Mouse (Mus musculus) small intestine, adult 2 months (tissue): ENCODE data around the gene Asap3. TPM values are rescaled to one million over a fixed set of nuclear protein-coding genes. Genes with fewer than 3 reads are reported as not detected.

Experiments
- H3K27ac ChIP-seq: fragments of 200-500 bp; 2 replicates; pipeline ENCODE4 v1.5.1; 2012; ENCODE audit warnings: low read depth, low read length, control low read depth, inconsistent platforms; ENCODE audit not compliant: insufficient read depth
- H3K27me3 ChIP-seq: fragments of 200-500 bp; 2 replicates; pipeline ENCODE4 v1.6.1; 2012; ENCODE audit warnings: mild to moderate bottlenecking, moderate library complexity, low read length, inconsistent platforms; ENCODE audit not compliant: control insufficient read depth, insufficient read depth
- H3K36me3 ChIP-seq: fragments of 200-500 bp; 2 replicates; pipeline ENCODE4 v1.6.1; 2012; ENCODE audit warnings: mild to moderate bottlenecking, low read length, control low read depth, inconsistent platforms; ENCODE audit not compliant: control insufficient read depth, insufficient read depth
- H3K4me1 ChIP-seq: fragments of 200-500 bp; 2 replicates; pipeline ENCODE4 v1.6.1; 2012; ENCODE audit warnings: low read length, inconsistent platforms, mixed read lengths; ENCODE audit not compliant: control insufficient read depth, insufficient read depth, insufficient read length
- H3K4me3 ChIP-seq: fragments of 200-500 bp; 2 replicates; pipeline ENCODE4 v1.5.1; 2012; ENCODE audit warnings: low read depth, mild to moderate bottlenecking, control low read depth, inconsistent platforms, low read length, moderate library complexity
- CTCF ChIP-seq: fragments of 200-500 bp; IDR thresholded peaks from 2 replicates; pipeline ENCODE4 v1.5.1; 2012; ENCODE audit warnings: low read depth, mild to moderate bottlenecking, control low read depth, inconsistent platforms, low read length, moderate library complexity, mixed read lengths; ENCODE audit not compliant: insufficient replicate concordance, insufficient read length; ENCODE audit errors: extremely low read depth
- POLR2A ChIP-seq: fragments of 200-500 bp; IDR thresholded peaks from 2 replicates; pipeline ENCODE4 v1.6.1; 2012; ENCODE audit warnings: low read depth, mild to moderate bottlenecking, control low read depth, inconsistent platforms, low read length, moderate library complexity
- WGBS: fragments of 180-500 bp; shearing (Covaris S2); methylation state at CpG from one replicate; pipeline ENCODE4 v1.1.7; 2018; 5-methylcytosine and 5-hydroxymethylcytosine counted together
- polyA plus RNA-seq: library from polyadenylated mRNA; depleted of rRNA; stranded (reverse); fragments of >200 nt; gene quantifications from 2 replicates; pipeline ENCODE4 v1.2.3, GENCODE M21; 2012

The Asap3 gene
- polyA plus RNA-seq, 1 experiment = 1.3 TPM

DNA sequence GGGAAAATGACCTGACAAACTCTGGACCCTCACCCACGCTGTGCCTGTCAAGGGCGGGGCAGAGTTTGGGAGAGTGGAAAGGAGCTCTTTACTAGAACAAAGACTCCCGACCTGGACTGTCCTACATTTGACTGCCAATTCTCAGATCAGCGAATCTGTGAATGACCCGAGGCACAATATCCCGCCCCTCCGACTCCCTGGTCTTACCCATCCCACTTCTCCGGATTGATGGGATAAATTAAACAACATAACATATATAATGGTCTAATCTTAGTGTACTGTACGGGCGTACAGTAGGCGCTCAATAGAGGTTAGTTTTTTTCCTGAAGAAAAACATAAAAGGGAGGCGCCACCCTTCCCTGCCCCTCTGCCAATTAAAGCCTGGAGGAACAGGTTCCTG, 34.7 kb upstream of the Asap3 start:
- WGBS = 21% methylated on average over 12 of the region's 12 CpGs
- H3K4me3 ChIP-seq = no peak overlapping the region
- no peaks in the 10 kb centered on the region for H3K36me3 ChIP-seq
- peaks cover 29% of the 10 kb centered on the region for H3K4me1 ChIP-seq
- no peaks in the 10 kb centered on the region for H3K27me3 ChIP-seq
- no peak for TF ChIP-seq POLR2A
- TF ChIP-seq CTCF = no peak
- no peak overlapping the region for H3K27ac ChIP-seq

DNA sequence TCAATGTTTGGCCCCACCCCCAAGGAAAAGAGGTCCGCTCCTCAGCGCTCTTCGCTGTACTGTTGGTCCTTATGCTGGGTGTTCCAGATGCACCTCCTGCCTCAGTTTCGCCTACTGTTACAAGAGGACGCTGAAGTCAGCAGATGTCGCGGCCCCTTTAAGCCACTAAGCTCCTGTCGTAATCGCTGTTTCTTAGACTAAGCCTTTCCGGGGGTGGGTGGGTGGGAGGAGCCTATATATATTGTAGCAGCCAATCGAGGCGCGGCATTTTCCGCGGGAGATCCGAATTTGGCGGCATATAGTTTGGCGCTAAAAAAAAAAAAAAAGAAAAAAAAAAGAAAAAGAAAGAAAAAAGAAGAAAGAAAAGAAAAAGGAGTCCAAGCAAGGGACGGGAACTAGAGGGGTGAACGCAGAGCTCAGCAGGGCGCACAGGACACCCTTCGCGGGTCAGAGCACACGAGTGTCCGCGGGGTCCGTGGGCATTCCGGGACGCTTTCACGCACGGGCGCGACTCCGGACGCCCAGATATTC, 34.1 kb upstream of the Asap3 start, which contains the start of gene E2f2:
TSS of gene E2f2 (plus strand) at position 384 of the 531 bp plus-strand sequence.
- TF ChIP-seq CTCF (no peak), POLR2A (no peak)

DNA sequence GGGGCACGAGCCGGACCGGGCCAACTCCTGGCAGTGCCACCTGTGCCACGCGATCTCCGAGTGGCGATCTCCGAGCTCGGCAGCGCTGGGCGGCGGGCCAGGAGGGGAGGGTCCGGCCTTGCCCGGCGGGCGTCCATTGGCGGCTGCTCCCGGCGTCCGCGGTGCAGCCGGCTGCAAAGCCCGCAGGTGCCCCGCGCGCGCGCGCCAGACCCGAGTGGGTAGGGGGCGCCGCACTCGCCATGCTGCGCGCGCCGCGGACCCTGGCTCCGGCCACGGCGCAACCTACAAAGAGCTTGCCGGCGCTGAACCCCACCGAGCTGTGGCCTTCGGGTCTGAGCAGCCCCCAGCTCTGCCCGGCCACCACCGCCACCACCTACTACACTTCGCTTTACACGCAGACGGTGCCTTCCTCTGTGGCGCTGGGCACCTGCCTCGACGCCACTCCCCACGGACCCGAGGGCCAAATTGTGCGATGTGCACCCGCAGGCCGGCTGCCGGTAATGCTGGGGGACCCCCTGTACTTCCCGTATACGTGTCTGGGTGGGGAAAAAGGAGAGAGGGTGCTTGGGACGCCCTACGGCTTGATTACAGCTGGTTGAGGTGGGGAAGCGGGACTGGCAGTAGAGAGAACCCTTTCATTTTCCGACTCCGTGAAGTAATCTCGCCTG, 33.5 kb upstream of the Asap3 start:
- peak overlapping the region; percentile 95 for H3K4me3 ChIP-seq
- under 1% methylated on average over 67 of the region's 67 CpGs for WGBS
- TF ChIP-seq CTCF = no peak
- no peak; the same call in 1 of the 2 replicates for TF ChIP-seq POLR2A
- no peaks in the 10 kb centered on the region for H3K36me3 ChIP-seq
- no peaks in the 10 kb centered on the region for H3K27me3 ChIP-seq
- peaks cover 39% of the 10 kb centered on the region for H3K4me1 ChIP-seq
- peak overlapping the region; percentile 90 for H3K27ac ChIP-seq

More for the DNA sequence above, 34.1 kb upstream of the Asap3 start, which contains the start of gene E2f2:
- peak within 1 kb of the TSS; percentile 95 for H3K4me3 ChIP-seq
- H3K4me1 ChIP-seq = peaks cover 35% of the 10 kb centered on the region
- H3K27me3 ChIP-seq = no peaks in the 10 kb centered on the region
- H3K27ac ChIP-seq = peak within 1 kb of the TSS; percentile 90
- under 1% methylated on average over 35 of the region's 35 CpGs for WGBS
- H3K36me3 ChIP-seq = no peaks in the 10 kb centered on the region

DNA sequence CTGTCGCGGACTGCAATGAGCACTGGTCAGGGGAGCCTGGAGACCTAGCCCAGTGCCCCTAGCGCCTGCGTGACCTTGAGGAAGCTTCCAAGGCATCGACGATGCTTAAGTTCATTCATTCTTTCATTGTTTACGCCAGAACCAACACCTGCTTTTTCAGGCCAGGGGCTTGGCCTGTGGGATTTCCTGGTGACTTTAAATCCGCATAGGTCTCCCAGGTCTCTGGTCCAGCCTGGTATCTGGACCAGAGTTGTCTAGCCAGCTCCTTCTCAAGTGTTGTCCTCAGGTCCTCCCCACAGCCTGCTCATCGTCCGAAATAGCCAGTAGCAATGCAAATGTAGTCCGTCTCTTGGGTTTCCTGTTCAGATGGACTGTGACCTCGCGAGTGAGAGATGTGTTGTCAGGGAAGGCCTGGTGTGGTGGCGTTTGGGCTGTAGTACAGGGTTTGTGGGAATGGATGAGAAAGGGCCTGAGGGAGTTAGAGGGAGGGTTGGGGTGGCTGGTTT, 32.9 kb upstream of the Asap3 start:
- peak overlapping the region; percentile 90 for H3K27ac ChIP-seq
- 2% methylated on average over 14 of the region's 14 CpGs for WGBS
- no peaks in the 10 kb centered on the region for H3K36me3 ChIP-seq
- H3K4me1 ChIP-seq = peaks cover 45% of the 10 kb centered on the region
- no peaks in the 10 kb centered on the region for H3K27me3 ChIP-seq
- peak; percentile 39; the same call in 1 of the 2 replicates for TF ChIP-seq POLR2A
- TF ChIP-seq CTCF = no peak
- H3K4me3 ChIP-seq = peak overlapping the region; percentile 95

DNA sequence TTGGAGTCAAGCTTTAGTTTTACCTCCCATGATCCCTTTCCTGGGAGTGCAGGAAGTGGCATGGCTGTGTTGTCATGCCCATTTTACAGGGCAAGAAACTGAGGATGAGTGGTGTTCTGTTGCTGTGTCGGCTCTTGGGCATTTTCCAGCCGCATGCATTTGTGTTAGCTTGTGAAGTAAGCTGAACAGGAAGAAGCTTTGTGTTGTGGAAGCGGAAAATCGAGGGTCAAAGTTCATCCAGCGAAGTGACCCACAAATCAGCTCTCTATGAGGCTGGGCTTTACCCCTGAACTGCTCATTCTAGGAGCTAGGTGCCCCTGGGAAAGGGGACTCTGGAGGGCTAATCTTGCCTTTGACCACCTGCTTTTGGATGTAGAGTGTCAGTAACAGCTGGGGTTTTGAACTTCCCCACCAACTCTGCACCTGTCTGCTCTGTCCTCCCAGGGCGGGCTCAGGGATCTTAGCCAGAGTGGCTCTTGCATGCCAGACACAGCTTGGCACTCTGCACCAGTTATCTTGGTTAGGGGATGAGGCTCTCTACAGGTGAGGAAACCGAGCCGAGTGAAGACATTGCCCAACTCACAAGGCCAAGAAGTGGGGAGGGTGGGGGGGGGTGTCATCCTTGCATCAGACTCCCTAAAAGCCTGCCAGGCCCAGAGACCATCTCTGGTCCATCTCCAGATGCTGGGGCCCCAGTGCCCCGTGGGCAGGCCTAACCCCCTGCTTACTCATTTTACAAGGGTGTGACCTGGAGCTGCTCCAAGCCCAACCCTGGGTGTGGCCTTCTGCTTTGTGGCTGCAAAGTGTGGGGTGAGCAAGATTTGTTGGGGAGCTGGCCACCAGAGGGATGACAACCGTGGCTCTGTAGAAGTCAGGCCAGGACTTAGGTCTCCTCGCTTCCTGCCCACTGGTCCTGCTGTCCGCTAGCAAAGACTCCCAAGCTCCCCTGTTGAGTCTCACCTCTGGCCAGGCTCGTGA, 31.7 kb upstream of the Asap3 start:
- H3K4me3 ChIP-seq = peak overlapping the region; percentile 95; the same call in 1 of the 2 replicates
- peak overlapping the region; percentile 90 for H3K27ac ChIP-seq
- WGBS = 24% methylated on average over 13 of the region's 13 CpGs
- H3K4me1 ChIP-seq = peaks cover 48% of the 10 kb centered on the region
- H3K36me3 ChIP-seq = no peaks in the 10 kb centered on the region
- no peak for TF ChIP-seq CTCF
- no peak for TF ChIP-seq POLR2A
- no peaks in the 10 kb centered on the region for H3K27me3 ChIP-seq

DNA sequence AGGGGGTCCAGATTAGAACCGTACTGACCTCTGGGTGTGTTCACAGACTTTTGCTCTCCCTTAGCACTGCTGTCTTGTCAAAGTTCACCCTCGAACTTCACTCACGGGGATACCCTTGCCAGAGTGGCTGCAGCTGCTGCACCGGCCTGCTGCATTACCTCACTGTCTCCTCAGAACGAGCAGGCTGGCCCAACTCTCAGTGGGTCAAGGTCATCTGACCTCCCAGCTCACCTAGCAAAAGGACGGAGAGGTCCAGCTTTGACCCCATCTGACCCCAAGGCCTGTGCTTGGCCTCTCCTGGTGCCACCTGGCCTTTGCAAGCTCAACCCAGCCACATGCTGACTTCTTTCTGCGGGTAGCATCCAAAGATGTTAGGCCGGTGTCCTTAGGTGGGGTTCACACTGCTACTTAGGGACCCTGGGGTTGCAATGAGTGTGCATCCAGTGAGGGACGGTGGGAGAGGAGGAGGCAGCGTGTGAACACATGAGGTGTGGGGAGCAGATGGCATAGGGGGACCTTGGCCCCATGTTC, 30.1 kb upstream of the Asap3 start:
- no peak for TF ChIP-seq POLR2A
- Histone ChIP-seq H3K36me3 (no peaks in the 10 kb centered on the region), H3K4me3 (no peak overlapping the region), H3K4me1 (peaks cover 55% of the 10 kb centered on the region), H3K27ac (peak overlapping the region; percentile 80), H3K27me3 (no peaks in the 10 kb centered on the region)
- whole genome bisulfite sequencing = 53% methylated on average over 10 of the region's 10 CpGs
